Mouse (Mus musculus): ENCODE results near the gene Fgf4.

Fgf4 gene

DNA sequence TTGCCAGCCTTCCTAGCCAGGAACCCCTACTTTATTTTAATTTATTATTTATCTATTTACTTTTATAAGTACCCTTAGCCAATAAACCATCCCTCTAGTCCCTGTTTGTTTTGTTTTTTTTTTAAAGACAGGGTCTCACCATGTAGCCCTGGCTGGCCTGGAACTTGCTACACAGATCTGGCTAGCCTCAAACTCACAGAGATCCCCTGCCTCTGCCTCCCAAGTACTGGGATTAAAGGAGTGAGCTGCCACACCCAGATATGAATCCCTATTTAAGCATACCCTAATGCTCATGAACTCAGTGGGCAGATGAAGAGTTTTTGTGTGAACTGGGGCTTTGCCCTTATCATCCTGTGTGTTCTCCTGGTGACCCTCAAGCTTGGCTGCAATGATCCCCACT is at the start of gene Fgf4:
Gene Fgf4 (plus strand): TSS at position 301 of the 400 bp plus-strand sequence.
- no peak for DNase-seq

GRCm38 (mm10) chr7:144798471-144798870 is 48.7 kb upstream of the Fgf4 start:
- peak; percentile 25 for DNase-seq

- no peak for DNase-seq
These were observed 40.1 kb upstream of the Fgf4 start for GRCm38 (mm10) chr7:144807036-144807435.

- DNase-seq: no peak
These were observed 39.1 kb upstream of the Fgf4 start for GRCm38 (mm10) chr7:144807976-144808577.

GRCm38 (mm10) chr7:144811521-144811920 is 35.6 kb upstream of the Fgf4 start:
- no peak for DNase-seq

DNA sequence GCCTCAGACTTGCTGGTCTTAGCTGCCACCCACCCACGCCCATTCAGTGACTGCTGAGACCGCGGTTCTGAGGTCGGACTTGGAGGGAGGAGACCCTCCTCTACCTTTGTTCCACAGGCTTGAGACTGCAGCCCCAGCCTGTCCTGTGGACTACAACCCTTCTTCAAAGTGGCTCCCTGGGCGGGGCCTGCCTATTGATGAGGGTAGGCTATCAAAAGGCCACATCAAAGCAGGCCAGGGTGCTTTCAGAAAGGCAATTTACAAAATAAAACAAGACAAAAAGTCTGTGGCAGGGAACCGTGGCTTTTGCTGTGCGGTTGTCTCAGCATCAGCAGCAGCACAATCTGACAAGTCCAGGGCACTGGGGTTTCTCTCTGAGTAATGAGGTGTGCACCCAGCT is 25.3 kb upstream of the Fgf4 start:
- DNase-seq: no peak

- DNase-seq: no peak
These were observed 23.2 kb upstream of the Fgf4 start for GRCm38 (mm10) chr7:144823988-144824387.

GRCm38 (mm10) chr7:144828369-144828768 is 18.8 kb upstream of the Fgf4 start:
- no peak for DNase-seq

GRCm38 (mm10) chr7:144837891-144838488 is 9.2 kb upstream of the Fgf4 start, which contains the start of gene Fgf3:
Fgf3 (plus strand) TSS chr7:144838083.
- no peak for DNase-seq

GRCm38 (mm10) chr7:144838522-144839503 is 8.4 kb upstream of the Fgf4 start:
- peak; percentile 30 for DNase-seq

DNA sequence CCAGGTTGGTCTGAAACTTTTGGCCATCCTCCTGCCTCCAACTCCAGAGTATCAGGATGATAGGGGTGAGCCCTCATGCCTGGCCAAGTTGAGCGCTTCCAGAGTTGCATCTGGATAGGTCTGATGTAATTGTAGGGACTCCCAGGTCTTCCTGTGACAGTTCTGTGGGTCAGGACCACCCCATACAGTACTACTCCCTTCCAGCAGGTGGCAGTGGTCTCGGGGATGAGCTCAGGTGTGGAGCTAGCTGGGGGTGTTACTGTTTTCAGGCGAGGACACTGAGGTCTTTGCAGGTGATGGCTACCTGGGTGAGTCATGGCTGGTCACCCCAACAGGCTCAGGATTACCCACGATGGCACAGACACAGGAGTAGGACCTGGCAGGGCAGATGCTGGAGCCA is 1.0 kb upstream of the Fgf4 start:
- DNase-seq: no peak

- no peak for DNase-seq
These were observed 4.2 kb downstream of the Fgf4 start for GRCm38 (mm10) chr7:144851321-144851720.

- no peak for DNase-seq
These were observed 7.8 kb downstream of the Fgf4 start for GRCm38 (mm10) chr7:144854966-144855365.

DNA sequence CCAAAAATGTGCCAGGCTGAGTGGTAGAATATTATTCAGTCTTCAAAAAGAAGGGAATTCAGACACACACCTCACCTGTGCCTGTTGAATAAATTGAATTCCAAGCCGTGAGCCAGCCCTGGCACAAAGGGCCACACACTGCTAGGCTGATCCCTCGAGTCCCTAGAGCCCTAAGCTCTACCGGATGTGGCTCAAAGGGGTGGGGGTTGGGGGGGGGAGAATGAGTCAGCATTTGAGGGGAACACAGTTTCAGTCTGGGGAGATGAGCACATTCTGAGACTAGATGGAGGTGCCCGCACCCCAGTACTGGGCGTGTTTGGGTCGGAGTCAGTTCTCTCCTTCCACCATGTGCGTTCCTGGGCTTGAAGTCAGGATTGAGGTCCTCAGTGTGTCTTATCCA is 10.0 kb downstream of the Fgf4 start:
- no peak for DNase-seq

DNA sequence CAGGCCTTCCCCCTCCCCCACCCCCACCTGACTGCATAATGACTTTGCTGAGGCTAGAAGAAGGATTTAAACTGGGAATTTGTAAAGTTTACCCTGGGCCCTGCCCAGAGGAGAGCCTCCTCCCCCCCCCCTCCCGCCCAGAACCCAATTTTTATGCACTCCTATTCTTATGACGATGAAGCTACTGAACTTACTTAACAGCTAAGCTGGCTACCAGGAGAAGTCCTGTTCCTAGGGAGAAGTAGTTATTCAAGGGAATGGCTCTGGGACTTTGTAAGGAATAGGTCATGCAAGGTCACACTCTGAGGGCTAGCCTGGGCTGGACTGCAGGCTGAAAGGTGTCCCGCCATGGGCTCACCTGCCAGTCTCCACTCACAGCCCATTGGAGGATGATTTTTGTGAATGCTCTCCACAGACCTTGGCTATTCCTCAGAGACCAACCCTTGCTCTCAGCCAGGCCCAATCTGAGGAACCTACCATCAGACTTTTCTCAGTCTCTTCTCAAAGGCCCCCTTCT is 10.7 kb downstream of the Fgf4 start:
- DNase-seq: no peak

GRCm38 (mm10) chr7:144858702-144859101 is 11.5 kb downstream of the Fgf4 start:
- no peak for DNase-seq

- DNase-seq: no peak
These were observed 14.0 kb downstream of the Fgf4 start for GRCm38 (mm10) chr7:144861056-144861768.

GRCm38 (mm10) chr7:144861769-144862070 is 14.6 kb downstream of the Fgf4 start:
- DNase-seq: no peak

- no peak for DNase-seq
These were observed 15.0 kb downstream of the Fgf4 start for GRCm38 (mm10) chr7:144862126-144862525.

- no peak for DNase-seq
These were observed 15.5 kb downstream of the Fgf4 start for GRCm38 (mm10) chr7:144862712-144863111.

DNA sequence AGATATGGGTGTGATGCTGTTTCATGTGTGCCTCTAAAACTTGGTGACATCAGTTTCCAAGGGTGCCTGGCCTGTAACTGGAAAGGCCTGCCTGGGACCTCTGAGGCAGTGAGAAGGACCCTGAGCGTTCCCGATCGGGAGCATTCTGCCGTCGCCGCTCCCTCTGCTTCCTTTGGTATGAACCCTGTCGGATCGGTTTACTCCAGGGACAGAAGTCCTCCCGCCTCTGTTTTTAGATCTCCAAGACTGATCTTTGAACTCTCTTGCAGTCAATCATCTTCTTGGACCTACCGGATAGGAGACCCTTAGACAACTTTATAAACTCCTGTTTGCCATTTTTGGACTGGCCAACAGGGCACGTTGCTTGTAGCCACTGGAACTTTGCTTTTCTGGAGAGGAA is 16.0 kb downstream of the Fgf4 start:
- no peak for DNase-seq

DNA sequence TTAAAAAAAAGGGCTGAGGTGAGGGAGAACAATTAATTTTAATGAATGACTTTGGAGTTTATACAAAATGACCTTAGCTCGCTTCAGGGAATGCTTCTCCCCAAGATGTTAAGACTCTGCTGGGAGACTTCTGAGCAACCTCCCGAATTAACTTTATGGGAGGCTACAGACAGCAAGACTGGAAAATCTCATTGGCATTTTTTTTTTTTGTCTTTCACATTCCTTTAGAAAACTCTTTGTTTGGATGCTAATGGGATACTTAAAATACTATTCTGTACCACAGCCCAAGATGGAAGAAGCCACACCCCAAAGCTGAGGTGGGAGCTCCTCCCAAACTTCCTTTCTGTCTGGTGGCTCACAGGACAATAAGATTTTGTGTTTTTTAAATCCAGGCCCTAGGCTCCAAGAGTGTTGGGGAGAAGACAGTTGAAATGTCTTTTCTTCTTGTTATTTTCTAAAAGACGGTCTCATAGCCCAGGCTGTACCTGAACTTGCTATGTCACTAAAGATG is 17.0 kb downstream of the Fgf4 start:
- DNase-seq: no peak

GRCm38 (mm10) chr7:144867161-144867560 is 20.0 kb downstream of the Fgf4 start:
- DNase-seq: no peak
